Mouse (Mus musculus): Measurements from ENCODE around the gene Nova1.

DNA sequence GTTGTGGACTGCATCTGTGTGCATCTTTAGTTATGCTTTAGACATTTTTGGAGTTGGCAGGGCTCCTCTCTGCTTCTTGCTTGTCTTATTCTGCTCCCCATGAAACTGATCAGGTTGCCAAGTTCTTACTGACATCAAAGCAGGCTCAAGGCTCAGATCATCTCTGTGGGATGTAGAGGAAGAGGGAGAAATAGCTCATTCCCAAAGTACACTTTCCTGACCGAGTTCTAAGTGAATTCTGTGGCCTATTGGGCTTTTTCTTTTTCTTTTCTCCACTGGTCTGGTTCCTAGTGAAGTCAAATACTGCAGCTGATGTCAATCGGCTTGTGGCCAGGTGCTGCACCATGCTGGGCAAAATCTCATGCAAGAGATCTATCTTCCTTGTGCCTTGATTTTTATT, 152.0 kb downstream of the Nova1 start:
- TF ChIP-seq GATA1 (IDR thresholded peaks at IDR 0.05; ENCODE audit: low read depth, low read length) (no peak), JUND (IDR thresholded peaks at IDR 0.05; ENCODE audit: low read depth, low read length) (no peak), CHD1 (IDR thresholded peaks at IDR 0.05; ENCODE audit: low read depth, low read length) (no peak), NELFE (IDR thresholded peaks at IDR 0.05; ENCODE audit: low read depth, low read length) (no peak), ZKSCAN1 (IDR thresholded peaks at IDR 0.05; ENCODE audit: low read depth, low read length) (no peak), GABPA (IDR thresholded peaks at IDR 0.05; ENCODE audit: low read depth, low read length) (no peak), CTCF (IDR thresholded peaks at IDR 0.05 in 2 of 3, conservative IDR thresholded peaks at IDR 0.05 in 1 of 3; ENCODE audit: control insufficient read depth in 1 of 3, insufficient read depth in 1 of 3, low read depth in 2 of 3, low read length in 3 of 3, poor library complexity in 1 of 3, severe bottlenecking in 1 of 3) (no peak), MAX (IDR thresholded peaks at IDR 0.05; ENCODE audit: low read length) (no peak)
